Mouse (Mus musculus): ENCODE data around the gene Tspyl1.
A peak's percentile ranks its signal among the peaks of the same experiment; 100 is the strongest.

Gene Tspyl1

GRCm38 (mm10) chr10:34300368-34300767 lies 18.4 kb downstream of the Tspyl1 start:
- no peak for DNase-seq (ENCODE audit: low read depth, low spot score)

- DNase-seq (ENCODE audit: low read depth, low spot score): no peak
Observed at GRCm38 (mm10) chr10:34307070-34307469, 25.1 kb downstream of the Tspyl1 start.

DNA sequence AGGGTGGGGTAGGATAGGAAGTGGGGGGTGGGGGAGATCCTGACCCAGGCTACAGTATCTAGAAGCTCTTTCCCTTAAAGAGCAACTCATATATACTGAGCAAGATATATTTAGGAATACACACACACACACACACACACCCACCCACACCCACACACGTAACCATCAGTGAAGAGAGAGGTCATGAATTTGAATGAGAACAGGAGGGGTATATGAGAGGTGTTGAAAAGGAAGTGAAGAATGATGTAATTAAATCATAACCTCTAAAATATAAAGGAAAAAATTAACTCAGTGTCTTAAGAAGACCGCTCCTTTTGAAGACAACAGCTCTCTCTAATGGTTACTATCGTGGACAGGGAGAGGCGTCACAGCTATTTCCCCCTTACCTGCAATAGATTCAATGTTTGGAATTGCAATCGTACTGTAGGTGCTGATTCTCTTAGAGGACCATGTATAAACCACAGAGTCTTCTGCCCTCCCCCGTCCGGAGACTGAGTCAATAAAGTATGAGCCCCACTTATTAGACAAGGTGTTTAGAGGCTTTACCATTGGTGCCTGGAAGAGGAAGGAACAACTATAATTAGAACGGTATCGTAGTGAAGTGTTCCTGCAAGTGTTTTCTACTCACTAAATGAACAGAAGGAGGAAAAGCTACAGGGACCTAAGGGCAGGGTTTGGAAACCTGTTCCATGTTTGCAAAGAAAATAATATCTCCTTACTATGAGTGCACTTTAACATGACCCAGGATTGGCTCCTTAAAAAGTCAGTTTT lies 28.1 kb downstream of the Tspyl1 start:
- DNase-seq (ENCODE audit: low read depth, low spot score): no peak

DNA sequence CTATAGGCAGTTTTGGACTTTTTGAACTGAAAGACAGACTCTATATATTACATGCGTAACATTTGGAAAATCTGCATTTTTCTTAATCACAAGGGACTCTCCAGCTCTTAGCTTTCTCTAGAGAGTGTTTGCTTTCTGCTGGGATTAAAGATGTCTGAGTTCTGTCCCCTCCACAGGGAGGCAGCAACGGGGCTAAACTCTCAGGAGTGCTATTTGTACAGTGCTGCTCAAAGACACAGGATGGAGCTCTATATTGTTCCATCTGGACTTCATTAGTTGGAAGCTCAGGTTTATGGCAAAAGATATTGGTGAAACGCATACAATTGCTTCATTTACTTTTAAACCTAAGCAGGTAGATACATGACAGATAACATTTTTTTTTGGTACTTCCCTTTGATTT lies 30.5 kb downstream of the Tspyl1 start:
- peak; percentile 29 for DNase-seq (ENCODE audit: low read depth, low spot score)

GRCm38 (mm10) chr10:34316571-34317216 lies 34.7 kb downstream of the Tspyl1 start:
- DNase-seq (ENCODE audit: low read depth, low spot score): peak; percentile 51

- DNase-seq (ENCODE audit: low read depth, low spot score): no peak
Observed at GRCm38 (mm10) chr10:34317217-34317606, 35.2 kb downstream of the Tspyl1 start.

DNA sequence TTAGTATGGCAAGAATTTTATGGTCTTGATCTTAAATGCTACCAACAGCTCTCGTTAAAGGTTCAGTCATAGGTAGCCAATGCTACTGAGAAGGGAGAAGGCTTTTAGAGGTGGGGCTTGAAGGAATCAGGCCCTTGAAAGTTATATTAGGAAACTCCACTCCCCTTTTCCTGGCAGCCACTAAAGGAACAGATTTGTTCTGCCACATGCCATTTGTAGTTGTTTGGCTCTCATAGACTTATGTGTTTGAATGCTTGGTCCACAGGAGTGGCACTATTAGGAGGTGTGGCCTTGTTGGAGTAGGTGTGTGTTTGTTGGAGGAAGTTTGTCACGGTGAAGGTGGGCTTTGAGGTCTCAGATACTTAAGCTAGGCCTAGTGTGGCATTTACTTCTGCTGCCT lies 38.8 kb downstream of the Tspyl1 start:
- no peak for DNase-seq (ENCODE audit: low read depth, low spot score)

- peak; percentile 18 for DNase-seq (ENCODE audit: low read depth, low spot score)
Observed at GRCm38 (mm10) chr10:34326701-34327100, 44.7 kb downstream of the Tspyl1 start.

DNA sequence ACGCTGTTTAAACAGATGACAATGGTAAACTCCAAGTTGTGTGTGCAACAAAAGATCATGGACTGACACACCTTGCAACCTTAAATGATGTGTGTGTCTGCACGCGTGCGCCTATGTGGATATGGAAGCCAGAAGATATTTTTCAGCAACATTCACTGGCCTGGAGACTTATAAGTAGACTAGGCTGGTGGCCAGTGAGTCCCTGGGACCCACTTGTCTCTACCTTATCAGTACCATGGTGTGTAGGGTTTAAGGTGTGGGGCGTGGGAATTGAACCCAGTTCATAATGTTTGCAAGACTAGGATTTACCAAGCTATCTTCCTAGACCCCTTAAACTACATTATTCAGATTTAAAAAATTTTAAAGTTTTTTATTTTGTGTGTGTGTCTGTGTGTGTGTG lies 45.2 kb downstream of the Tspyl1 start:
- DNase-seq (ENCODE audit: low read depth, low spot score): no peak

DNA sequence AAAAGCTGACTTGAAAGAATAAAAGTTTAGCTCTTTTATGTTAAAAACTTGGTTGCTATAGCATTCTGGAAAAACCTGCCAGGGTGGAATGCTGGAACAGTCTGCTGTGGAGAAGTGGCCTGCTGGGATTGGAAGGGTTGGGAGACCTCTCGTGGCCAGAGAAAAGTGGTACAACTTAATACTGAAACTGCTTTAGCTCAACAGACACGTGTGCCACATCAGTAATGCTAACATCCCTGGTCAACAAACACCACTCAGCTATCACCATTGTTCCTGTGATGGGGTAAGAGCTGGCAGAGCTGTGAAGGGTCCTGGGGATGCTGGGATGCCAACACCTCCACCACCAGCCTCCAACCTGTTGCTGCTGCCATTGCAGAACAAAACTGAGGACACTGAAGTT lies 46.3 kb downstream of the Tspyl1 start:
- peak; percentile 55 for DNase-seq (ENCODE audit: low read depth, low spot score)

Data from forelimb bud, embryonic 11.5 days (tissue).